Mouse (Mus musculus): ENCODE results near the gene Mab21l3. TPM values are rescaled to one million over a fixed set of nuclear protein-coding genes. Genes with fewer than 3 reads are reported as not detected.

The Mab21l3 gene
- total and polyA plus RNA-seq, 3 experiments = 1.9 to 3.4 (median 2.8) TPM

DNA sequence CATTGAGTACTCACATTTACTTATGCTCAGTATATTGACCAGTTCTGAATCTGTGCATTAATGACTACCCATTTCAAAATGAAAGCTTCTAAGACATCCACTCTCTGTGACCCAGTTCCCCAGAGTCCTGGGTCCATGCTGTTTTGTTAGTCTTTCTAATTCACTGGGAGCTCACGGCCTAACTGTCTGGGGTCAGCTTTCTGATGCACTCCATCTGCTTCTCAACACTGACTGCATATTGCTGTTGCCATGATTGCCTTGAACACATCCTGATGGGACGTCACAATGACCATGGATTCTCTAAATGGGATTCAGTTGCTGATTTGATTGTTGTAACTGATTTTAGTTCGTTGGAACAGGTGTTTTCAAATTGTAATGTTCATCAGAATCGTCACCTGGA lies 56.6 kb downstream of the Mab21l3 start:
- Histone ChIP-seq H3K79me2 (replicated peaks; ENCODE audit: control insufficient read depth, extremely low read depth, insufficient read depth, poor library complexity, severe bottlenecking) (no peaks in the 10 kb centered on the region), H3K27ac (ENCODE audit: insufficient read depth, low read depth) (no peak overlapping the region), H3K4me2 (ENCODE audit: insufficient read depth, low read depth, poor library complexity, severe bottlenecking) (no peak overlapping the region), H3K9me3 (replicated peaks; ENCODE audit: low read length) (no peaks in the 10 kb centered on the region), H3K4me1 (ENCODE audit: control insufficient read depth in 1 of 2, insufficient read depth in 2 of 2) (peaks cover 3 to 11% of the 10 kb centered on the region in 2 experiments), H3K9ac (ENCODE audit: insufficient read depth, low read depth) (no peak overlapping the region), H3K4me3 (replicated peaks in 1 of 3; ENCODE audit: low read depth in 2 of 3, low read length in 2 of 3, poor library complexity in 1 of 3) (no peak overlapping the region), H3K27me3 (replicated peaks) (no peaks in the 10 kb centered on the region), H3K36me3 (replicated peaks in 1 of 2; ENCODE audit: control insufficient read depth in 1 of 2, insufficient read depth in 1 of 2, low read length in 1 of 2) (no peaks in the 10 kb centered on the region)
- TF ChIP-seq MAFK (IDR thresholded peaks at IDR 0.05; ENCODE audit: insufficient replicate concordance, low read length) (no peak), PAX5 (IDR thresholded peaks at IDR 0.05; ENCODE audit: low read length) (no peak), NRF1 (IDR thresholded peaks at IDR 0.05; ENCODE audit: low read depth, low read length) (no peak), BHLHE40 (IDR thresholded peaks at IDR 0.05; ENCODE audit: low read depth, low read length) (no peak), CTCF (conservative IDR thresholded peaks at IDR 0.05 in 1 of 2, IDR thresholded peaks at IDR 0.05 in 1 of 2; ENCODE audit: low read depth in 2 of 2, low read length in 2 of 2) (no peak), NELFE (IDR thresholded peaks at IDR 0.05; ENCODE audit: low read depth, low read length) (no peak), RAD21 (IDR thresholded peaks at IDR 0.05; ENCODE audit: low read depth, low read length) (no peak), MAZ (IDR thresholded peaks at IDR 0.05; ENCODE audit: low read depth, low read length) (no peak), EP300 (IDR thresholded peaks at IDR 0.05; ENCODE audit: low read length) (no peak), POLR2AphosphoS2 (IDR thresholded peaks at IDR 0.05; ENCODE audit: low read depth, low read length) (no peak), CHD1 (IDR thresholded peaks at IDR 0.05; ENCODE audit: low read depth, low read length) (no peak), TCF12 (IDR thresholded peaks at IDR 0.05; ENCODE audit: low read depth, low read length) (no peak), CHD2 (IDR thresholded peaks at IDR 0.05; ENCODE audit: low read length) (no peak), TBP (conservative IDR thresholded peaks at IDR 0.05; ENCODE audit: low read depth, low read length) (no peak), USF2 (conservative IDR thresholded peaks at IDR 0.05; ENCODE audit: low read depth, low read length) (no peak), E2F4 (IDR thresholded peaks at IDR 0.05; ENCODE audit: insufficient replicate concordance, low read depth, low read length) (no peak)
- no peak for DNase-seq (ENCODE audit: extremely low read depth)
- dilution Hi-C loops (cut with MboI; ENCODE audit: extremely low pct_ligation_motif_present, extremely low pct_unique_long_range_greater_than_20kb, low sequenced_read_pairs) = no loop called here
- in situ Hi-C loops (cut with MboI; ENCODE audit: low pct_ligation_motif_present, low pct_unique_long_range_greater_than_20kb, low sequenced_read_pairs) = no loop called here

DNA sequence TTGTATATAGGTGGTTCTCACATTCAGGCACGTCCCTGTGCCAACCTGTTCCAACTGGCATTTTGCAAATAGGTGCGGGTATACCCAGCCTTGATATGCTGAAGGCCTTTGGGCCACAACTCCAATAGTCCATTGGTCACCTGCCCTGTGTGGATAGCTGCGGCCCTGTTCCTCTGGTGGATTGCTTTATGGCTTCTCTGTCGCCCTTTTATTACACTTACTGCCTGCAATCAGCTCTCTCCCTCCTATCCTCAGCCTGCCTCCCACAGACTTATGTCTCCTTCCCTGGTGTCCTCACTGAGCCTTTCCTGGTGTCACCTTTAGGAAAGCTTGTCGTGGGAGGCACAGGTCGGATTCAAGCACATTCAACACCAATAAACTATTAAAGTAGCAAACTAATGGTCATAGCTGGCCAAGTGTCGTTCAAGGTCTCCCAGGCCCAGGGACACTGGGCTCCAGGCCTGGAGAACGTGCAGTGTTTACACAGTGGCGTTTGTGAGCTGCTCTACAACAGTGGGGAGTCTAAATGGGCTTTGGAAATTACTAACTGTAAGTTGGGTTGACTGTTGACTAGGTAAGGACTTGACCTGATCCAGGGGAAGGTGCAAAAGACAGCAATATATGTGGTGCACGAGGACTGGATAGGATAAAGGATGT lies 63.9 kb downstream of the Mab21l3 start:
- no peak for TF ChIP-seq KAT2A (IDR thresholded peaks at IDR 0.05; ENCODE audit: insufficient replicate concordance, low read length)
- DNase-seq (ENCODE audit: extremely low read depth) = no peak
- Histone ChIP-seq H3K79me2 (replicated peaks; ENCODE audit: control insufficient read depth, extremely low read depth, insufficient read depth, poor library complexity, severe bottlenecking) (no peaks in the 10 kb centered on the region), H3K9ac (ENCODE audit: insufficient read depth, low read depth) (no peak overlapping the region), H3K27me3 (replicated peaks) (no peaks in the 10 kb centered on the region), H3K4me2 (ENCODE audit: insufficient read depth, low read depth, poor library complexity, severe bottlenecking) (no peak overlapping the region), H3K4me3 (replicated peaks in 1 of 3; ENCODE audit: low read depth in 2 of 3, low read length in 2 of 3, poor library complexity in 1 of 3) (no peak overlapping the region), H3K9me3 (replicated peaks; ENCODE audit: low read length) (no peaks in the 10 kb centered on the region), H3K27ac (ENCODE audit: insufficient read depth, low read depth) (no peak overlapping the region), H3K36me3 (replicated peaks in 1 of 2; ENCODE audit: control insufficient read depth in 1 of 2, insufficient read depth in 1 of 2, low read length in 1 of 2) (no peaks in the 10 kb centered on the region), H3K4me1 (ENCODE audit: control insufficient read depth in 1 of 2, insufficient read depth in 2 of 2) (peaks cover 0 to 8% of the 10 kb centered on the region in 2 experiments; a peak in 2 of 4 replicates)
- dilution Hi-C loops (cut with MboI; ENCODE audit: extremely low pct_ligation_motif_present, extremely low pct_unique_long_range_greater_than_20kb, low sequenced_read_pairs) (no loop called here), in situ Hi-C loops (cut with MboI; ENCODE audit: low pct_ligation_motif_present, low pct_unique_long_range_greater_than_20kb, low sequenced_read_pairs) (no loop called here)

Data from CH12.LX (cell line).